Mouse (Mus musculus): ENCODE results near the gene Tyw3.
A peak's percentile ranks its signal among the peaks of the same experiment; 100 is the strongest.

Gene Tyw3

GRCm38 (mm10) chr3:154550326-154551034, 46.4 kb downstream of the Tyw3 start:
- TF ChIP-seq NANOG (IDR thresholded peaks at IDR 0.05; ENCODE audit: borderline replicate concordance, low read length) (no peak), CTCF (conservative IDR thresholded peaks at IDR 0.05; ENCODE audit: low read length) (no peak), POU5F1 (IDR thresholded peaks at IDR 0.05; ENCODE audit: borderline replicate concordance, low read length) (no peak)

GRCm38 (mm10) chr3:154548868-154549301, 48.0 kb downstream of the Tyw3 start:
- TF ChIP-seq NANOG (IDR thresholded peaks at IDR 0.05; ENCODE audit: borderline replicate concordance, low read length), result no peak
- no peak for TF ChIP-seq CTCF (conservative IDR thresholded peaks at IDR 0.05; ENCODE audit: low read length)
- no peak for TF ChIP-seq POU5F1 (IDR thresholded peaks at IDR 0.05; ENCODE audit: borderline replicate concordance, low read length)
- no peaks in the 10 kb centered on the region for H3K36me3 ChIP-seq (ENCODE audit: insufficient read depth, low read length)
- H3K9me3 ChIP-seq (ENCODE audit: low read length), result no peaks in the 10 kb centered on the region
- peaks cover 3% of the 10 kb centered on the region for H3K27me3 ChIP-seq (ENCODE audit: insufficient read depth, low read length)
- H3K4me3 ChIP-seq (replicated peaks; ENCODE audit: low read length), result 0 out of 2 replicates have a peak overlapping the region, but pooled peaks have one; percentile 0
- H3K4me1 ChIP-seq (replicated peaks; ENCODE audit: low read depth, low read length), result peaks cover 54% of the 10 kb centered on the region

More at GRCm38 (mm10) chr3:154550326-154551034, 46.4 kb downstream of the Tyw3 start:
- Histone ChIP-seq H3K4me3 (replicated peaks; ENCODE audit: low read length) (no peak overlapping the region), H3K9me3 (ENCODE audit: low read length) (no peaks in the 10 kb centered on the region), H3K27me3 (ENCODE audit: insufficient read depth, low read length) (peaks cover 3% of the 10 kb centered on the region; the same call in 1 of the 2 replicates), H3K4me1 (replicated peaks; ENCODE audit: low read depth, low read length) (peaks cover 54% of the 10 kb centered on the region), H3K36me3 (ENCODE audit: insufficient read depth, low read length) (no peaks in the 10 kb centered on the region)

- no peaks in the 10 kb centered on the region for H3K36me3 ChIP-seq (ENCODE audit: insufficient read depth, low read length)
- H3K27me3 ChIP-seq (ENCODE audit: insufficient read depth, low read length), result peaks cover 5% of the 10 kb centered on the region
- peaks cover 54% of the 10 kb centered on the region for H3K4me1 ChIP-seq (replicated peaks; ENCODE audit: low read depth, low read length)
- TF ChIP-seq POU5F1 (IDR thresholded peaks at IDR 0.05; ENCODE audit: borderline replicate concordance, low read length), result peak; percentile 92
- TF ChIP-seq CTCF (conservative IDR thresholded peaks at IDR 0.05; ENCODE audit: low read length), result no peak
- TF ChIP-seq NANOG (IDR thresholded peaks at IDR 0.05; ENCODE audit: borderline replicate concordance, low read length), result peak; percentile 90
- peak overlapping the region; percentile 55 for H3K4me3 ChIP-seq (replicated peaks; ENCODE audit: low read length)
- H3K9me3 ChIP-seq (ENCODE audit: low read length), result no peaks in the 10 kb centered on the region
These were observed 49.1 kb downstream of the Tyw3 start for GRCm38 (mm10) chr3:154547549-154548426.

GRCm38 (mm10) chr3:154546234-154546633, 50.7 kb downstream of the Tyw3 start:
- Histone ChIP-seq H3K9me3 (ENCODE audit: low read length) (no peaks in the 10 kb centered on the region), H3K4me3 (replicated peaks; ENCODE audit: low read length) (no peak overlapping the region), H3K27me3 (ENCODE audit: insufficient read depth, low read length) (peaks cover 8% of the 10 kb centered on the region), H3K4me1 (replicated peaks; ENCODE audit: low read depth, low read length) (peaks cover 52% of the 10 kb centered on the region), H3K36me3 (ENCODE audit: insufficient read depth, low read length) (no peaks in the 10 kb centered on the region)
- TF ChIP-seq NANOG (IDR thresholded peaks at IDR 0.05; ENCODE audit: borderline replicate concordance, low read length), result no peak

GRCm38 (mm10) chr3:154540086-154540911, 56.6 kb downstream of the Tyw3 start:
- Histone ChIP-seq H3K4me3 (replicated peaks; ENCODE audit: low read length) (no peak overlapping the region), H3K9me3 (ENCODE audit: low read length) (no peaks in the 10 kb centered on the region), H3K4me1 (replicated peaks; ENCODE audit: low read depth, low read length) (no peaks in the 10 kb centered on the region), H3K36me3 (ENCODE audit: insufficient read depth, low read length) (no peaks in the 10 kb centered on the region), H3K27me3 (ENCODE audit: insufficient read depth, low read length) (peaks cover 5% of the 10 kb centered on the region; the same call in 1 of the 2 replicates)
- TF ChIP-seq NANOG (IDR thresholded peaks at IDR 0.05; ENCODE audit: borderline replicate concordance, low read length) (no peak), CTCF (conservative IDR thresholded peaks at IDR 0.05; ENCODE audit: low read length) (no peak), POU5F1 (IDR thresholded peaks at IDR 0.05; ENCODE audit: borderline replicate concordance, low read length) (no peak)

GRCm38 (mm10) chr3:154536134-154536533, 60.8 kb downstream of the Tyw3 start:
- H3K36me3 ChIP-seq (ENCODE audit: insufficient read depth, low read length), result no peaks in the 10 kb centered on the region
- H3K27me3 ChIP-seq (ENCODE audit: insufficient read depth, low read length), result no peaks in the 10 kb centered on the region
- no peaks in the 10 kb centered on the region for H3K9me3 ChIP-seq (ENCODE audit: low read length)
- TF ChIP-seq POU5F1 (IDR thresholded peaks at IDR 0.05; ENCODE audit: borderline replicate concordance, low read length) (no peak), NANOG (IDR thresholded peaks at IDR 0.05; ENCODE audit: borderline replicate concordance, low read length) (no peak), CTCF (conservative IDR thresholded peaks at IDR 0.05; ENCODE audit: low read length) (no peak)
- H3K4me1 ChIP-seq (replicated peaks; ENCODE audit: low read depth, low read length), result no peaks in the 10 kb centered on the region
- H3K4me3 ChIP-seq (replicated peaks; ENCODE audit: low read length), result no peak overlapping the region

- no peaks in the 10 kb centered on the region for H3K9me3 ChIP-seq (ENCODE audit: low read length)
- no peaks in the 10 kb centered on the region for H3K36me3 ChIP-seq (ENCODE audit: insufficient read depth, low read length)
- no peaks in the 10 kb centered on the region for H3K4me1 ChIP-seq (replicated peaks; ENCODE audit: low read depth, low read length)
- TF ChIP-seq CTCF (conservative IDR thresholded peaks at IDR 0.05; ENCODE audit: low read length) (no peak), NANOG (IDR thresholded peaks at IDR 0.05; ENCODE audit: borderline replicate concordance, low read length) (no peak), POU5F1 (IDR thresholded peaks at IDR 0.05; ENCODE audit: borderline replicate concordance, low read length) (no peak)
- H3K4me3 ChIP-seq (replicated peaks; ENCODE audit: low read length), result no peak overlapping the region
- no peaks in the 10 kb centered on the region for H3K27me3 ChIP-seq (ENCODE audit: insufficient read depth, low read length)
These were observed 63.7 kb downstream of the Tyw3 start for GRCm38 (mm10) chr3:154533246-154533645.

- no peak for TF ChIP-seq CTCF (conservative IDR thresholded peaks at IDR 0.05; ENCODE audit: low read length)
- TF ChIP-seq NANOG (IDR thresholded peaks at IDR 0.05; ENCODE audit: borderline replicate concordance, low read length), result no peak
- no peak for TF ChIP-seq POU5F1 (IDR thresholded peaks at IDR 0.05; ENCODE audit: borderline replicate concordance, low read length)
- Histone ChIP-seq H3K4me3 (replicated peaks; ENCODE audit: low read length) (no peak overlapping the region), H3K27me3 (ENCODE audit: insufficient read depth, low read length) (no peaks in the 10 kb centered on the region), H3K36me3 (ENCODE audit: insufficient read depth, low read length) (no peaks in the 10 kb centered on the region), H3K9me3 (ENCODE audit: low read length) (no peaks in the 10 kb centered on the region), H3K4me1 (replicated peaks; ENCODE audit: low read depth, low read length) (0 out of 2 replicates have a peak, but pooled peaks cover 3% of the 10 kb centered on the region)
These were observed 67.9 kb downstream of the Tyw3 start for GRCm38 (mm10) chr3:154528973-154529372.
